Mouse (Mus musculus) midbrain, postnatal 0 days (tissue): ENCODE results near the gene Itgb5. TPM values are rescaled to one million over a fixed set of nuclear protein-coding genes. Genes with fewer than 3 reads are reported as not detected.

ENCODE experiments used
- ATAC-seq: fragments of 200-750 bp; cut with Nextera tagmentation; 2 replicates; pipeline ENCODE4 v1.8.0; 2017; ENCODE audit warnings: moderate number of reproducible peaks, mild to moderate bottlenecking, moderate TSS enrichment, moderate library complexity; ENCODE audit not compliant: low FRiP score
- DNase-seq: peaks from one replicate; pipeline ENCODE4 v3.0.0-alpha.2; 2015; ENCODE audit warnings: low spot score
- H3K27ac ChIP-seq: fragments of 300-500 bp; sonication (generic); 2 replicates; pipeline ENCODE4 v1.5.1; 2014; ENCODE audit warnings: low read depth, mild to moderate bottlenecking, low read length, mixed read lengths
- H3K27me3 ChIP-seq: fragments of 300-500 bp; sonication (generic); 2 replicates; pipeline ENCODE4 v1.6.1; 2014; ENCODE audit warnings: low read length, control low read depth, mixed read lengths; ENCODE audit not compliant: insufficient read depth
- H3K36me3 ChIP-seq: fragments of 300-500 bp; sonication (generic); 2 replicates; pipeline ENCODE4 v1.6.1; 2014; ENCODE audit warnings: low read length, control low read depth, mixed read lengths; ENCODE audit not compliant: insufficient read depth
- H3K4me1 ChIP-seq: fragments of 300-500 bp; sonication (generic); 2 replicates; pipeline ENCODE4 v1.6.1; 2014; ENCODE audit warnings: mild to moderate bottlenecking, control low read depth, antibody characterized with exemption, low read length, mixed read lengths; ENCODE audit not compliant: insufficient read depth
- H3K4me2 ChIP-seq: fragments of 300-500 bp; sonication (generic); 2 replicates; pipeline ENCODE4 v1.6.1; 2014; ENCODE audit warnings: low read depth, mild to moderate bottlenecking, low read length, mixed read lengths; ENCODE audit not compliant: poor library complexity, severe bottlenecking
- H3K4me3 ChIP-seq: fragments of 300-500 bp; sonication (generic); 2 replicates; pipeline ENCODE4 v1.5.1; 2014; ENCODE audit warnings: low read depth, mild to moderate bottlenecking, low read length, moderate library complexity
- H3K9ac ChIP-seq: fragments of 300-500 bp; sonication (generic); replicated peaks from 2 replicates; pipeline ENCODE4 v1.6.1; 2014; ENCODE audit warnings: mild to moderate bottlenecking, low read length, moderate library complexity, mixed read lengths; ENCODE audit not compliant: poor library complexity, severe bottlenecking
- H3K9me3 ChIP-seq: fragments of 300-500 bp; sonication (generic); 2 replicates; pipeline ENCODE4 v1.6.1; 2016; ENCODE audit warnings: low read length, control low read depth
- CTCF ChIP-seq: IDR thresholded peaks from 2 replicates; pipeline ENCODE4 v1.5.1; 2016; ENCODE audit warnings: antibody characterized with exemption, mild to moderate bottlenecking
- WGBS: fragments of 180-500 bp; shearing (Covaris S2); extraction: QIAGEN DNeasy Blood & Tissue Kit; methylation state at CpG from one replicate; pipeline ENCODE4 v1.1.7; 2014; 5-methylcytosine and 5-hydroxymethylcytosine counted together
- polyA plus RNA-seq: library from polyadenylated mRNA; unstranded; fragments of >200 nt; fragmentation: Nextera tagmentation; extraction: Ambion mirVana; gene quantifications from 2 replicates; pipeline ENCODE4 v1.2.1, GENCODE M21; 2015
- total RNA-seq: library from RNA; depleted of rRNA; stranded (reverse); fragments of >200 nt; gene quantifications from 2 replicates; pipeline ENCODE4 v1.2.3, GENCODE M21; 2014

Gene Itgb5
- total and polyA plus RNA-seq, 2 experiments from 2014 or later: 22.9 to 49.8 TPM

DNA sequence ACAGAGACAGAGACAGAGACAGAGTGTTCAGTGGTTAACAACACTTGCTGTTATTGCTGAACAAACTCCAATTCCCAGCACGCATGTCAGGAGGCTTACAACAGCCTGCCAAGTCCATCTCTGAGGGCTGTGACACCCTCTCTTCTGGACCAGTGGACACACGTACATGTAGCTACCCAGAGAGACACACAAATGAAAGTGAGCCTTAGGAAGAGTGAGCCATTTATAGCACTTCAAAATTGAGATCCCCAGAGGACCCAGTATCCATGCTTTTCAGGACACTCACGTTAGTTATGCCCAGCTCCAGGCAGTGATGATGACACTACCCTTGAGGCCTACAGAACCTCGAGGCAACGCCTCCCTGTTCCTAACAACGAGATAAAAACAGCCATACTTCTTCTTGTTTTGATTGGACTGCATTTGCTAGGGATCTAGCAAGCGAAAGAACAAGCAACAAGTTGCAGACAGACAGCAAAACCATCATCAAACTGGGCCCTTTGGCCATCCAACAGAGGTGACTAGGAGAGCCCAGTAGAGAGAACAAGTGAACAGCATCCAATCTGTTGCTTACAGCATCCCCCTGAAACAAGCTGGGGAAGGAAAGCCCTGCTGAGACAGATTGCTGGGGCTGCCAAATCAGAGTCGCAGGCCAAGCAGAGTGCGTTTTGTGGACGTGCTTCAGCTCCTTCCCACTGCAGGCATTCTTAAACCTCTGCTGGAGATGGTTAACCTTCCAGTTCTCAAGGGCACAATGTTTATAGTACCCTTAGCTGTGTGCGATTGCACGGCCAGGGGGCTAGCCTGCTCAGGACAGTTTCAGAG, 109.1 kb downstream of the Itgb5 start:
- Histone ChIP-seq H3K4me2 (no peak overlapping the region), H3K4me3 (no peak overlapping the region), H3K27ac (no peak overlapping the region), H3K9me3 (no peaks in the 10 kb centered on the region), H3K36me3 (no peaks in the 10 kb centered on the region), H3K4me1 (peaks cover 8% of the 10 kb centered on the region; the same call in 1 of the 2 replicates), H3K9ac (no peak overlapping the region), H3K27me3 (no peaks in the 10 kb centered on the region)
- WGBS: 67% methylated on average over 12 of the region's 12 CpGs
- no peak for ATAC-seq
- no peak for TF ChIP-seq CTCF
- no peak for DNase-seq

DNA sequence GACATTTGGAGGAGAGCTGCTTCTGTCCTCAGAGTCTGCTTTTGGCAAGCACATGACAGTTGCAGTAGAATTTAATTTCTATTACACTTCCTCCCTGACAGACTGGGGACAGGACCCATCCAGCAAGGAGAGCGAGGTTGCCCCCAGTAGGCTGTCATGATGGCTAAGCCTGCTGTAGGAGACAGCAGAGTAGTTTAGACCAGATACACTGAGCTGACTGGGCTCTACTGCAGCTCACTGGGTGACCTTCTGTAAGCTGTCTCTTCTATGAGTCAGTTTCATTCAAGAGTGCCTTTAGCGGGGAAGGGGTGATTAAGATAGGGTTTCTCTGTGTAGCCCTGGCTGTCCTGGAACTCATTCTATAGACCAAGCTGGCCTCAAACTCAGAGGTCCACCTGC, 109.7 kb downstream of the Itgb5 start:
- TF ChIP-seq CTCF: no peak
- no peak for ATAC-seq
- DNase-seq: no peak
- no peaks in the 10 kb centered on the region for H3K36me3 ChIP-seq
- H3K4me1 ChIP-seq: peaks cover 8% of the 10 kb centered on the region; the same call in 1 of the 2 replicates
- no peak overlapping the region for H3K9ac ChIP-seq
- no peak overlapping the region for H3K4me2 ChIP-seq
- H3K4me3 ChIP-seq: no peak overlapping the region
- no peaks in the 10 kb centered on the region for H3K27me3 ChIP-seq
- WGBS: 91% methylated on average over 2 of the region's 2 CpGs
- H3K9me3 ChIP-seq: no peaks in the 10 kb centered on the region
- no peak overlapping the region for H3K27ac ChIP-seq

DNA sequence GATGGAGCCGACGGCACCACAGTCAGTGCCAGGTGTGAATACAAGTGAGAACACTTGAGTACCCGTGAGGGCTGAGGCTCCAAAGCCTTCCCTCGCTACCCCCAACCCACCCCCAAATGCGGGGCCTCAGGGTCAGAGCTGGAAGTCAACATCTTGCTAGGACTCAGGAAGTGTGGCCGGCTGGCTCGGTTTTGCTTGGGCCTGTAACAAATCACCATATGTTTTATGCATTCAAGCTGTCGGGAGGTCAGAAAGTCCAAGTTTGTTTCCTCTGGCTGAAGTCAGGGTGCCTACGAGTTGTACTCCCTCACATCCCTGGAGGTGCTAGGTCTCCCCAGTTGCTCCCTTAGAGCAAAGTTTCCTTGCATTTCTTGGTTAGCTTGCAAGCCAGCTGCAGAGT, 110.2 kb downstream of the Itgb5 start:
- DNase-seq (no peak), ATAC-seq (no peak)
- Histone ChIP-seq H3K4me3 (no peak overlapping the region), H3K36me3 (no peaks in the 10 kb centered on the region), H3K9me3 (no peaks in the 10 kb centered on the region), H3K27me3 (no peaks in the 10 kb centered on the region), H3K4me1 (peaks cover 8% of the 10 kb centered on the region; the same call in 1 of the 2 replicates), H3K4me2 (no peak overlapping the region), H3K27ac (no peak overlapping the region), H3K9ac (no peak overlapping the region)
- TF ChIP-seq CTCF: no peak
- 77% methylated on average over 9 of the region's 9 CpGs for WGBS

DNA sequence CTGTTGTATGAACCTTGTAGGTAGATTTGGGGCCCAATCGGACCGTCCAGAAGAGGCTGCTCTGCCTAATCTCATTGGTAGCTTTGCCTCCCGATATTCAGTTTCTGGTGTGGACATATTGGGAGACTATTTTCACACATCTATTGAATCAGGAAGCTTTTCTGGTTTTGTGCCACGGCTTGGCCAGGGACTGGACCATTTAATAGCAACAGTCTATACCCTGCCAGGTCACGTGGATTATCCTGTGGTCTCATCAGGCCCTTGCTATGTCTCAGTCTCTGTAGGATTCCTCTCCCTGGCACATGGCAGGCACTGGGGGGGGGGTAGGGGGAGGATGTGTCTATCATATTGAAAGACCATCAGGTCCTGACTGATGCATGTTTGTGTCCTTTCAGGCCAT, 110.6 kb downstream of the Itgb5 start:
- 82% methylated on average over 5 of the region's 5 CpGs for WGBS

DNA sequence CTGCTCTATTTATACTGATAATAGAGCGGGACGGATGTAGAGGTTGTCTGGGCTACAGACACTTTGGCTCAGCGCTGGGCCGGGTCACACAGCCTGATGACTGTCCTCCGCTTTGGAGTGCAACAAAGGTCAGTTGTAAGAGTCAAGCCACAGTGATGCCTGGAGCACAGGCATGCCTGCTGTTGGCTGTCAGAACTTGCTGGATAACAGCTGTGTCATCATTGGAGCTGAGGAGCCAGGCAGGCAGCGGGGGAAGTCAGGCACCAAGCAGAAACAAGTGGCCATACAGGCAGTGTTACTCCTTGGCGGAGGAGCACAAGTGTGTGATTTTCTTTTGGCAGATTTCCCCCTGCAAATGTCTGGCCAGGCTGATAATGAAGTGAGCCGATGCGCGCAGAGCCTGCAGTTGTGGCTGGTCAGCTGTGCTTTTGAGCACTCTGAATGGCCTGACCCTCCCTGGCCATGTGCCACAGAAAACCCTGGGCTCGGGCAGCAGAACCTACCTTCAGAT, 111.9 kb downstream of the Itgb5 start:
- no peaks in the 10 kb centered on the region for H3K9me3 ChIP-seq
- H3K4me3 ChIP-seq: no peak overlapping the region
- peak; percentile 80 for DNase-seq
- H3K9ac ChIP-seq: no peak overlapping the region
- 48% methylated on average over 11 of the region's 11 CpGs for WGBS
- H3K36me3 ChIP-seq: no peaks in the 10 kb centered on the region
- TF ChIP-seq CTCF: no peak
- H3K27me3 ChIP-seq: no peaks in the 10 kb centered on the region
- peaks cover 8% of the 10 kb centered on the region; the same call in 1 of the 2 replicates for H3K4me1 ChIP-seq
- peak; percentile 50; the same call in 1 of the 2 replicates for ATAC-seq
- H3K27ac ChIP-seq: peak overlapping the region; percentile 26; the same call in 1 of the 2 replicates
- H3K4me2 ChIP-seq: no peak overlapping the region

More for the DNA sequence above, 110.6 kb downstream of the Itgb5 start:
- no peak overlapping the region for H3K27ac ChIP-seq
- no peak overlapping the region for H3K9ac ChIP-seq
- peaks cover 8% of the 10 kb centered on the region; the same call in 1 of the 2 replicates for H3K4me1 ChIP-seq
- H3K27me3 ChIP-seq: no peaks in the 10 kb centered on the region
- no peak overlapping the region for H3K4me2 ChIP-seq
- no peak for DNase-seq
- H3K9me3 ChIP-seq: no peaks in the 10 kb centered on the region
- ATAC-seq: no peak
- H3K36me3 ChIP-seq: no peaks in the 10 kb centered on the region
- TF ChIP-seq CTCF: no peak
- H3K4me3 ChIP-seq: no peak overlapping the region

DNA sequence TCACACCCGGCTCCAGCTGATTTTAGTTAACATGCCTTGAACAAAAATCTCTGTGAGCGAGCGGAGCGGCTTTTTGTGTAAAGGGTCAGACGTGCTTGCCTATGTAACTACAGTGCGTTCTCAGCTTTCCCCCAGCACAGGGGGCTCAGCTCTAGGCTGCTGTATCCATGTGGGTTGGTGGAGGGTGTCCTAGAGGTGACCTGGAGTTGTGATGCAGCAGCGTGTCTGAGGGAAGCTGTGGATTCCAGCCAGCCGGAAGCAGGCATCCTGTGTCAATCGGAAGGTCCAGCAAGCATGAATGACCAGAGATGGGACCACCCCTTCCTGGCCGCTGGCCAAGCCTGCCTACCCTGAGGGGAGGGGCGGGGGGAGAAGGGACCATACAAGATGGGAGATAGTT, 112.9 kb downstream of the Itgb5 start:
- no peak overlapping the region for H3K27ac ChIP-seq
- no peak overlapping the region for H3K9ac ChIP-seq
- ATAC-seq (no peak), DNase-seq (no peak)
- WGBS: 68% methylated on average over 11 of the region's 11 CpGs
- no peaks in the 10 kb centered on the region for H3K9me3 ChIP-seq
- H3K4me1 ChIP-seq: peaks cover 8% of the 10 kb centered on the region; the same call in 1 of the 2 replicates
- TF ChIP-seq CTCF: no peak
- H3K27me3 ChIP-seq: no peaks in the 10 kb centered on the region
- no peak overlapping the region for H3K4me3 ChIP-seq
- no peak overlapping the region for H3K4me2 ChIP-seq
- H3K36me3 ChIP-seq: no peaks in the 10 kb centered on the region
